Mouse (Mus musculus) CD4-positive, CD25-positive, alpha-beta regulatory T cell, adult 2 months (primary cell): Measurements from ENCODE around the gene 5730522E02Rik.

ENCODE experiments used
- DNase-seq: peaks from one replicate; pipeline ENCODE4 v3.0.0-alpha.2; 2012; ENCODE audit warnings: low read depth, low spot score

5730522E02Rik gene

GRCm38 (mm10) chr11:26128385-26128784, 82.2 kb downstream of the 5730522E02Rik start:
- DNase-seq, result no peak

DNA sequence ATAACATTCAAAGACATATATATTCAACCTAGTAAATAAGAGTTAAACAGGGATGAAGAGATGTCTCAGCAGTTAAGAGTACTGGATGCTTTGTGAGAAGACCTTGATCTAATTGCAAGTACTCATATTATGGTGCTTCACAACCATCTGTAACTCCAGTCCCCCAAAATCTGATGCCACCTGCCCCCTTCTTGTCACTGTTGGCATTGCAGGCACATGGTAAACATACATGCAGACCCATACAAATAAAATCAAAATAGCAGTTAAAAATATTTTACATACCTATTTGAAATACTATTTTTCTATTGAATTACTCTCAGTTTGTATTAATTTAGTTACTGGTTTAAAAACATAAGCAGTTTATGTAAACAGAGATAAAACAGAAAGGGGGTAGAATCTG, 84.6 kb downstream of the 5730522E02Rik start:
- no peak for DNase-seq

GRCm38 (mm10) chr11:26120781-26121557, 89.6 kb downstream of the 5730522E02Rik start:
- DNase-seq, result no peak

DNA sequence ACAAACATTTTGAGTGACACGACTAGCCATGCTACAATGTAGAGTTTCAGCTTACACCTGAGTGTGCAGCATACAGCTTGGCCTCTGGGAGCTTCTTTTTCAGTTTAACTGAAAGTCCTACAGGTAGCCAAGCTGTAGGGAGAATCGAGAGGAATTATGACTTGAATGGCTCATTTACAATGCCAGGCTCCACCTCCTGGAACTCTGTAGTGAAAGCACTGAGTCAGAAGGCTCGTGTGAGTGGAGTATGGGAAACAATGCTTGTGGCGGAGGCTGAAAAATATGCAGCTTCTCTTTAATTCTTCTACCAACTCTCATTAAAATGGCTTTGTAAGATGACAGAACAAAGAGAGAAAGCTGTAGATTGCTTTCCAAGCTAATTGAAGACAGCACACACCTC, 92.9 kb downstream of the 5730522E02Rik start:
- no peak for DNase-seq

DNA sequence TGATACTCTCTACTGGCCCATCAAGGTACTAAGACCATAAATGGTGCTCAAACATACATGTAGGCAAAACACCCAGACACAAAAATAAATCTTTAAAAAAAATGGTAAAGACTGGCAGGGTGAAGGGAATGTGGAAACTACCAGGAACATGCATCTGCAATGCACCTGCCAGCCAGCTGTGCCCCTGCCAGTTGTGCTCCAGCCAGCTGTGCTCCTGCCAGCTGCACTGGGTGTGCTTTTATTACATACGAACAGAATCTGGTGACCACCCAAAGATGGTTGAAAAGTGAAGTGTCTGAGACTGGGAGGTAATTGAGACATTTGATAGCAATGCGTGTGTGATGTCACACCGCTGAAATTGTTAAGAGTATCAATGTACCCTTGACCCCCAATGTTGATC, 98.4 kb downstream of the 5730522E02Rik start:
- DNase-seq, result no peak

- DNase-seq, result no peak
Measured at GRCm38 (mm10) chr11:26108647-26109046, 101.9 kb downstream of the 5730522E02Rik start.

DNA sequence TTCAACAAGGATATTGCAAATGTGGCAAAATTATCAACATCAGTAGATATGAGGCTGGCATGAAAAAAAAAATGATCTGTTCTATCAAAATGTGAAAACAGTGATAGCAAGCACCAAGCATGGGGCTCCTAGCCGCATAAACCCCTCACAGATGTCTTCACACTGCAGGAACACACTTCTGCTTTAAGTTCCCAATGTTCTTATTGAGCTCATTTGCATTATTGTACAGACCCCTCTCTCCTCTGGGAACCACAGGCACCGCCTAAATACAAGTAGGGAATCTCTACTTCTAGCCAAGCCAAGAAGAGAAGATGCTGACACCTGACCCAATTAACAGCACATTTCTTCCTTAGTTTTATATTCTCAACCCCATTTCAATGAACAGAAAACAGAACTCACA, 105.9 kb downstream of the 5730522E02Rik start:
- DNase-seq, result no peak

GRCm38 (mm10) chr11:26103698-26104097, 106.9 kb downstream of the 5730522E02Rik start:
- no peak for DNase-seq

GRCm38 (mm10) chr11:26102878-26103277, 107.7 kb downstream of the 5730522E02Rik start:
- no peak for DNase-seq

- no peak for DNase-seq
Measured at GRCm38 (mm10) chr11:26100077-26100476, 110.5 kb downstream of the 5730522E02Rik start.

DNA sequence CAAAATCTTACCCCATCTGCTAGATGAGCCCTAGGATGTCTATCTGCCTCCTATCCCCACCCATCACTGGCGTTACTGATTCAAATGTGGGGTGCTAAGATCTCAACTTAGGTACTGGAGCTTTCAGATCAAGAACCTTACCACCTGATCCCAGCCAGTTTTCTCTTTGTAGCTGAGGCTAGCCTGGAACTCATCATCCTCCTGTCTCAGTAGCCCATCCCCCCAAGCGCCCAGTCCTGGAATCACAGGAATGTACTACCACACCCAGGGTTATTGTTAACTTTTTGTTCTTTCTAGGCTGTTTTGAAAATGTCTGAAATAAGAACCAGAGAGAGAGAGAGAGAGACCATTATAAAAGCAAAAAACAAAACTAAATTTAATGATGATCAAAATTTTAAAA, 111.6 kb downstream of the 5730522E02Rik start:
- no peak for DNase-seq

GRCm38 (mm10) chr11:26096095-26096494, 114.5 kb downstream of the 5730522E02Rik start:
- no peak for DNase-seq

DNA sequence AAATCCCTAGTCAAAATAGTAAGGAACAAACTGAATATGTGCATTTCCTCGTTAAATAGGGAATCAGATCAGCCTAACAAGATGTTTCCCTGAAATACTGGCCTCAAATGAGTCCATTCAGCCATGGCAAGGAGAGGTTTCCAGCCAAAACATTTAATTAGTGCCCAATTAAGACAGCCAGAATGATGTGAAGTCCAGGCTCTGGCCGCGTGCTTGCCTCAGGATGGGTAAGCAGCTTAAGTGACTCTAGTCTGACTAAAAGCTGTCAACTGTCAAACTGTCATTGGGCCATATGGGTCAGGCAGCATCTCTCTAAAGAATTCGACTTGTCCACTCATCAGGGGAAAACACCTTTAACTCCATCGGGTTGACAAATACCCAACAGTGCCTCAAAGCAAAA, 121.6 kb downstream of the 5730522E02Rik start:
- no peak for DNase-seq

DNA sequence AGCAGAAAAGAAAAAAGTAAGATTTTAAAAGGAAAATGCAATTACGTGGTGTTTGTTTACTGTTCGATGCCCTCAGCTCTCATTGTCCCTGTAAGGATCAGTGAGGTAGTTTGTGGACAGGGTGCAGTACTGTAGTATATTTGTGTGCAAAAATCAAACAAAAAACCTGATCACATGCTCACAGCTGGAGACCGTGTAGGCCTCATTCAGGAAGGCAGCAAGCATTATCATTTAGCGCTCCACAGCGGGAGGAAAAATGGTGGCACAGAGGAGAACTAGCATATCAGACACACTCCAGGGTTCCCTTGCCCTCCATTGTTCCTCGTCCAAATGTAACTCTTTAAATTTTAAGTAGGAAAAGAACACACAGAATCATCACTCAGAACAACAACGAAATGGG, 123.9 kb downstream of the 5730522E02Rik start:
- no peak for DNase-seq

- no peak for DNase-seq
Measured at GRCm38 (mm10) chr11:26085380-26086035, 125.1 kb downstream of the 5730522E02Rik start.

- no peak for DNase-seq
Measured at GRCm38 (mm10) chr11:26076335-26076734, 134.2 kb downstream of the 5730522E02Rik start.

DNA sequence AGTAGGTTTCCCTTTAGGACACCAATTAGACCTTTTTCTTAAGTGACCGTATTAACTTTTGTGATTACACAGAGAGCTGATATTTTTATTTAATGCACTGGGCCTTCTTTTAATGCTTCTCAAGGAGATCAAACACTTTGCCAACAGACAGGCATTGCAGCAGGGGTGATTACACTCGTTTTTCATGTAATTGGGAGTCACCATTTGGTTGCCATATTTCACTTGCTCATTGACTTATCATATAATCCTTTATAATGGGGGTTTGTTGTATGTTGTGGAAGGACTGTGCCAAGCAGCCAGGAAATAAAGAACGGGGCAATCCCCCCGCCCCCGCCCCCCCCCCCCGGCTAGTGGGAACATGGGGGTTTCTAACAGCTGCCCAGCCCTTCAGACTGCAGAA, 135.0 kb downstream of the 5730522E02Rik start:
- no peak for DNase-seq

- peak; percentile 3 for DNase-seq
Measured at GRCm38 (mm10) chr11:26073638-26074294, 136.8 kb downstream of the 5730522E02Rik start.

- no peak for DNase-seq
Measured at GRCm38 (mm10) chr11:26072101-26072500, 138.5 kb downstream of the 5730522E02Rik start.

DNA sequence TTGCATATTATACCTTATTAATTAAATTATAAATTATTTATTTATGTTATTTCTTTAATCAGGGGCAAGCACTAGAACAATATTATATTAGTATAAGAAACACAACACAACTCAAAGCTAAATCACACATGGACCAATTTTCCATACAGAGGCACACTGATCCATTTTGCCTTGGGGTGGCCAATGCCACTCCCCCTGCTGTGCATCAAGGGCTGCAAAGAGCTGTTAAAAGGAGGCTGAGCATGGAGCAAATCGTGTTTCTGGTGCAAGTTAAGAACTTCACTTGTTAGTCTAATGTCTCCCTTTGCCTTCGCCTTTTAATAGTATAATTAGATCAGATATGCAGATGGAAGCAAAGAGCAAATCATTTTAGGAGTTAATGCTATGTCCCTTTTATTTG, 147.3 kb downstream of the 5730522E02Rik start:
- no peak for DNase-seq

DNA sequence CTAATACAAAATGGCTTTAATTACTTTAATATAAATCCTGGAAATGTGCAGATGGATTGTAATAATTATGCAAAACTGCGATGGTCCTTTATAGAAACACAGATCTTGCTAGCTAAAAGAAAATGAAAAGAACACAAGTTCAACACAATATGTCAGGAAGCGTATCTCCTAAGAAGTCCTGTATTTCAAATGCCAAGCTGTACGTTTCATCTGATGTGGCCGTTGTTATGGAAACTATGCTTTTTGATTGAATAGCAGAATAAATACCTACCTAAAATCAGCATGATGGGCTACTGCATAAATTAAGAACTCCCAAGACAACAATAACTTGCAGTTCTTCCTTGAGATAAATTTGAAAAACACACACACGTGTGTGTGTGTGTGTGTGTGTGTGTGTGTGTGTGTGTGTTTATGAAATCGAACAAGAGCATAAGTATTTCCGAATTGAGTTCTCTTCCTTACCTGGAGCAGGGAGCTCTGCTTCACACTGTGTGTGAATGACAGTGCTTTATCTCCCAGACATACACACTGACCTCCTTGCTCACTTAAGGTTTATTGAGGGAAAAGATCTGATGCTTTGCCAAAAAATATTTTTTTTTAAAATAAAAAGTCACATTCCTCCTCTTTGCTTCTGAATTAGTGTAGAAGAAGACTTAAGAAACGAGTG, 149.0 kb downstream of the 5730522E02Rik start:
- DNase-seq, result no peak

GRCm38 (mm10) chr11:26013527-26013926, 197.0 kb downstream of the 5730522E02Rik start:
- no peak for DNase-seq
